Mouse (Mus musculus): ENCODE results near the gene 3110001I22Rik. TPM values are rescaled to one million over a fixed set of nuclear protein-coding genes. Genes with fewer than 3 reads are reported as not detected.
"Not testable (repeated sequence)": the region's sequence is repeated elsewhere in the genome, so short reads cannot be mapped to it uniquely, and the experiment has no call there.

The 3110001I22Rik gene
- total RNA-seq (2014; fragmentation: Nextera tagmentation): 8.8 and 11.1 TPM in 2 replicates
- 13.2 and 15.9 TPM in 2 replicates for total RNA-seq (2017)
- 0.91 and 0.94 TPM in 2 replicates for polyA plus RNA-seq (2012)

DNA sequence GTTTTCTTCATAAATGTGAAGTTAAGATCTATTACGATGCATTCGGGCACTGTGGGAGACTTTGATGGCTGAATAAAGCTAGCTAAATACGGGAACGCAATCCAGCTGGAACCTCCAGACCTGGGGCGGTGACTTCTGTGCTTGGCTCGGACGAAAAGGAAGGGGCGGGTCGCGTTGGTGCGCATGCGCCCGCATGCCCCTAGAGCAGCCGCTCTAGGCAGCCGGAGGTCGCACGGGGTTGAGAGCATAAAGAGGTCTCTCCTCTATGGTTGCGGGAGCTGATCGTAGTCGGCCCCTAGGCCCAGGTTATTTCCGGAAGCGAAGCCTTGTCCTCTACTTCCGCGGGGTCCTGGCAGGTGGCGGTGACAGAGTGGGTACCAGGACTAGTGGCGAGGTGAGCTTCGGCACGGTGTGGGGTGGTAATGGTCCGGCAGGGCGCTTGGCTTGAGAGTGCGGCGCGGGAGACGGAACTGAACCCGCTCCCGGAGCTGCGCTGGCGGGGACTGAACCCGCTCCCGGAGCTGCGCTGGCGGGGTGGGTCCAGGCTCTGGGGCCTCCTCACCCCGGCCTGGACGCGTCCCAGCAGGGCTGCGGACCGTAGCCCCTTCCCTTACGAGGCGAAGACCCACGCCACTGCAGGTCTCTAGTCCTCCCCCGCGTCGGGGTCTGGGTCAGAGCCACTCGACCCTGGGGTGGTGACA, at the start of gene 3110001I22Rik, which contains the start of gene Bfar:
TSS of gene 3110001I22Rik (plus strand) at position 245 of the 701 bp plus-strand sequence.
TSS of gene Bfar (plus strand) at position 174 of the 701 bp plus-strand sequence.
- H3K4me1 ChIP-seq (ENCODE audit: insufficient read depth, low read depth, low read length): peaks cover 42% of the 10 kb centered on the region
- ATAC-seq (ENCODE audit: extremely low read depth, insufficient number of reproducible peaks, low FRiP score, poor library complexity, severe bottlenecking) (peak; percentile 76), DNase-seq (ENCODE audit: low spot score) (peak; percentile 87)
- peaks cover 24% of the 10 kb centered on the region for H3K36me3 ChIP-seq (replicated peaks)
- TF ChIP-seq CTCF (IDR thresholded peaks at IDR 0.05; ENCODE audit: low read depth, low read length) (no peak), GATA2 (IDR thresholded peaks at IDR 0.05; ENCODE audit: borderline replicate concordance, low read depth, low read length) (no peak), GATA1 (IDR thresholded peaks at IDR 0.05; ENCODE audit: borderline replicate concordance, low read length) (no peak), POLR2AphosphoS5 (IDR thresholded peaks at IDR 0.05; ENCODE audit: insufficient replicate concordance, low read depth, low read length) (no peak), TAL1 (conservative IDR thresholded peaks at IDR 0.05; ENCODE audit: low read depth, low read length) (no peak)
- H3K27me3 ChIP-seq (ENCODE audit: insufficient read depth, low read length): no peaks in the 10 kb centered on the region
- no peaks in the 10 kb centered on the region for H3K9me3 ChIP-seq (replicated peaks)
- peak within 1 kb of the TSS; percentile 98 for H3K4me3 ChIP-seq (ENCODE audit: low read depth, low read length)

DNA sequence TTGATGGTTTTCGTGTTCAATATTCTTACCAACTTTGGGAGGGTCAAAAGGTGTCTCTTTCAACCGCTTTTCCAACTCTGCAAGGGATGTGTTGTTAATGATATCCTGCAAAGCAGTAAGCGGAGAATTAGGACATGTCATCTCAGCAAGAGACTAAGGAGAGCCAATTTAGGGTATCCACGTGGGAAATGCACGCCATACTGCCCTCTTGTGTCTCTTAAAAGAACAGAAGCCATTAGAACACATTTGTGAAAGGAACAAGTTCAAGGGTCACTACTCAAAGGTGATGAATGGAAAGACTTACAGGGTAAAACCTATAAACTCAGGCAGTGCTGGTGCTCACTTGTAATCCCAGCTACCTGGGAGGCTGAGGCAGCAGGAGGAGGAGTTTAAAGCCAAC, 43.4 kb upstream of the 3110001I22Rik start:
- Histone ChIP-seq H3K36me3 (replicated peaks) (peaks cover 87% of the 10 kb centered on the region), H3K27me3 (ENCODE audit: insufficient read depth, low read length) (no peaks in the 10 kb centered on the region), H3K4me3 (ENCODE audit: low read depth, low read length) (no peak overlapping the region), H3K4me1 (ENCODE audit: insufficient read depth, low read depth, low read length) (no peaks in the 10 kb centered on the region), H3K9me3 (replicated peaks) (no peaks in the 10 kb centered on the region)
- TF ChIP-seq CTCF (IDR thresholded peaks at IDR 0.05; ENCODE audit: low read depth, low read length) (no peak), POLR2AphosphoS5 (IDR thresholded peaks at IDR 0.05; ENCODE audit: insufficient replicate concordance, low read depth, low read length) (no peak), GATA1 (IDR thresholded peaks at IDR 0.05; ENCODE audit: borderline replicate concordance, low read length) (no peak), TAL1 (conservative IDR thresholded peaks at IDR 0.05; ENCODE audit: low read depth, low read length) (no peak), GATA2 (IDR thresholded peaks at IDR 0.05; ENCODE audit: borderline replicate concordance, low read depth, low read length) (no peak)
- DNase-seq (ENCODE audit: low spot score) (no peak), ATAC-seq (ENCODE audit: extremely low read depth, insufficient number of reproducible peaks, low FRiP score, poor library complexity, severe bottlenecking) (no peak)

DNA sequence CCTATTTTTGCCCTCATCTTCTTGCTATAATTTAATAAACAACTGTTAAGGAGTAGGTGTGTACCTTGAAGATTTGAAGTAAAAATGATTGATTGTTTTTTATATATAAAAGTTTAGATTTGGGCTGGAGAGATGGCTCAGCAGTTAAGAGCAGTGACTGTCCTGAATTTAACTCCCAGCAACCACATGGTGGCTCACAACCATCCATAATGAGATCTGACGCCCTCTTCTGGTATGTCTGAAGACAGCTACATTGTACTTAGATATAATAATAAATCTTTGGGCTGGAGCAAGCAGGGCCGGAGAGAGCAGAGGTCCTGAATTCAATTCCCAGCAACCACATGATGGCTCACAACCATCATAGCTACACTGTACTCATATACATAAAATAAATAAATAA, 33.5 kb upstream of the 3110001I22Rik start:
- H3K36me3 ChIP-seq (replicated peaks): peaks cover 85% of the 10 kb centered on the region
- DNase-seq (ENCODE audit: low spot score); ATAC-seq (ENCODE audit: extremely low read depth, insufficient number of reproducible peaks, low FRiP score, poor library complexity, severe bottlenecking); H3K27me3 ChIP-seq (ENCODE audit: insufficient read depth, low read length); H3K9me3 ChIP-seq (replicated peaks); H3K4me3 ChIP-seq (ENCODE audit: low read depth, low read length): not testable (repeated sequence)
- H3K4me1 ChIP-seq (ENCODE audit: insufficient read depth, low read depth, low read length): peaks cover 11% of the 10 kb centered on the region

DNA sequence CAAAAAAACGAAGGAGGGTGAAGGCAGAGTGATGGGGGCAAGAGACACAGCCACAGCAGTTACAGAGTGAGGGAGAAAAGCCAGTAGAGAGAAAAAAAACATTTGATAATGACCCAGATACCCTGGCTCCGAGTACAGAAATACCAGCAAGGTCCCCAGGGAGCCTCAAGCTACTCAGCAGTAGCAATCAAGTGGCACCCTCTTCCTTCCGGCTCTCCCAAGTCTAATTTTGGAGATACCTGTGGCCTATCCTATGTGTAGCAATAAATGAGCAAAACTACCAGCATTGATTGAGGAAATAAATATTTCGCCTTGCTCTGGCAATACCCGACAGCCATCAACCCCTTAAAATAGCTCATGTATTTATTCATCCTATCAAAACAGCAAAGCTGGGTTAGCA, 32.2 kb upstream of the 3110001I22Rik start:
- Histone ChIP-seq H3K27me3 (ENCODE audit: insufficient read depth, low read length) (no peaks in the 10 kb centered on the region), H3K4me3 (ENCODE audit: low read depth, low read length) (no peak overlapping the region), H3K36me3 (replicated peaks) (peaks cover 83% of the 10 kb centered on the region), H3K9me3 (replicated peaks) (no peaks in the 10 kb centered on the region), H3K4me1 (ENCODE audit: insufficient read depth, low read depth, low read length) (peaks cover 11% of the 10 kb centered on the region)
- ATAC-seq (ENCODE audit: extremely low read depth, insufficient number of reproducible peaks, low FRiP score, poor library complexity, severe bottlenecking) (no peak), DNase-seq (ENCODE audit: low spot score) (no peak)
- no peak for TF ChIP-seq GATA1 (IDR thresholded peaks at IDR 0.05; ENCODE audit: borderline replicate concordance, low read length)
- no peak for TF ChIP-seq GATA2 (IDR thresholded peaks at IDR 0.05; ENCODE audit: borderline replicate concordance, low read depth, low read length)
- TF ChIP-seq TAL1 (conservative IDR thresholded peaks at IDR 0.05; ENCODE audit: low read depth, low read length): no peak
- TF ChIP-seq POLR2AphosphoS5 (IDR thresholded peaks at IDR 0.05; ENCODE audit: insufficient replicate concordance, low read depth, low read length): no peak
- TF ChIP-seq CTCF (IDR thresholded peaks at IDR 0.05; ENCODE audit: low read depth, low read length): no peak

DNA sequence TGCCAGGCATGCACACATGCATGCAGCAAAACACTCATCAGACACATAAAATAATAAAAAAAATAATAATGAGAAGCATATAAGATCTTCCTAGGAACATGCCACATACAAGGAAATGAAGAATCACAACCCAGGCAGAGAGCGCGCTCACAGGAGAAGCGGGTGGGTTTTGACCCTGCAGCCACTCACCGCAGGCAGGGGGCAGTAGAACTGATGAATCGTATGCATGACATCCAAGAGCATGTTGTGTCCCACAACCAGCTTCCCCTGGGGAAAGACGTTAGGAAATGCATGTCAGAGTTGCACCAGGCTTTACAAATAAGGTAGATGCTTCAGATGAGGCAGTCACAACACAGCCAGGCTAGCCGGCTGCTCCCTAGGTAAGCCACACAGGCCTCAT, 31.7 kb upstream of the 3110001I22Rik start:
- DNase-seq (ENCODE audit: low spot score) (no peak), ATAC-seq (ENCODE audit: extremely low read depth, insufficient number of reproducible peaks, low FRiP score, poor library complexity, severe bottlenecking) (no peak)
- H3K9me3 ChIP-seq (replicated peaks): no peaks in the 10 kb centered on the region
- H3K4me3 ChIP-seq (ENCODE audit: low read depth, low read length): no peak overlapping the region
- H3K27me3 ChIP-seq (ENCODE audit: insufficient read depth, low read length): no peaks in the 10 kb centered on the region
- H3K4me1 ChIP-seq (ENCODE audit: insufficient read depth, low read depth, low read length): peaks cover 11% of the 10 kb centered on the region
- peaks cover 83% of the 10 kb centered on the region for H3K36me3 ChIP-seq (replicated peaks)
- no peak for TF ChIP-seq GATA2 (IDR thresholded peaks at IDR 0.05; ENCODE audit: borderline replicate concordance, low read depth, low read length)
- no peak for TF ChIP-seq TAL1 (conservative IDR thresholded peaks at IDR 0.05; ENCODE audit: low read depth, low read length)
- no peak for TF ChIP-seq POLR2AphosphoS5 (IDR thresholded peaks at IDR 0.05; ENCODE audit: insufficient replicate concordance, low read depth, low read length)
- TF ChIP-seq CTCF (IDR thresholded peaks at IDR 0.05; ENCODE audit: low read depth, low read length): no peak
- no peak for TF ChIP-seq GATA1 (IDR thresholded peaks at IDR 0.05; ENCODE audit: borderline replicate concordance, low read length)

DNA sequence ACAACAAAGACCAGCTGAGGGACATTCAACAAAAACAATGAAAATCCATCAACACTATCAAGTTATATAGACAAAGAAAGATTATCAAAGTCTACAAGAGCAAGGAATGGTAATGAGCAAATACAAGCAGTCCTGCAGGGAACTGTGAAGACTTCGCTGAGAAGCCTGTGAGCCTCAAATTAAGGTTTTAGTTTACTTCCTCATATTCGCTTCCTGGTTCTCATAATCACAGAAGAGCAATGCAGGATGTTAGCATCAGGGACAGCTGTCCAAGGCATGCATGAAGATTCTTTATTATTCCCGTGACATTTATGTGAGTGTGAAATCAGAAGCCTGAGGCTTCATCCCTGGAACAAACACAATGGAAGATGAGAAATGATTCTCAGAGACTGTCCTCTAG, 27.3 kb upstream of the 3110001I22Rik start:
- DNase-seq (ENCODE audit: low spot score) (no peak), ATAC-seq (ENCODE audit: extremely low read depth, insufficient number of reproducible peaks, low FRiP score, poor library complexity, severe bottlenecking) (no peak)
- H3K9me3 ChIP-seq (replicated peaks): no peaks in the 10 kb centered on the region
- TF ChIP-seq CTCF (IDR thresholded peaks at IDR 0.05; ENCODE audit: low read depth, low read length): no peak
- TF ChIP-seq GATA2 (IDR thresholded peaks at IDR 0.05; ENCODE audit: borderline replicate concordance, low read depth, low read length): no peak
- TF ChIP-seq TAL1 (conservative IDR thresholded peaks at IDR 0.05; ENCODE audit: low read depth, low read length): no peak
- TF ChIP-seq POLR2AphosphoS5 (IDR thresholded peaks at IDR 0.05; ENCODE audit: insufficient replicate concordance, low read depth, low read length): no peak
- no peak for TF ChIP-seq GATA1 (IDR thresholded peaks at IDR 0.05; ENCODE audit: borderline replicate concordance, low read length)
- H3K27me3 ChIP-seq (ENCODE audit: insufficient read depth, low read length): no peaks in the 10 kb centered on the region
- peaks cover 78% of the 10 kb centered on the region for H3K36me3 ChIP-seq (replicated peaks)
- H3K4me1 ChIP-seq (ENCODE audit: insufficient read depth, low read depth, low read length): no peaks in the 10 kb centered on the region
- no peak overlapping the region for H3K4me3 ChIP-seq (ENCODE audit: low read depth, low read length)
